Mouse (Mus musculus) stomach, embryonic 14.5 days (tissue): Measurements from ENCODE around the gene Hoxc11. TPM values are rescaled to one million over a fixed set of nuclear protein-coding genes. Genes with fewer than 3 reads are reported as not detected.

Source experiments
- ATAC-seq: fragments of 200-750 bp; cut with Nextera tagmentation; 2 replicates; pipeline ENCODE4 v1.8.0; 2017; ENCODE audit warnings: low read depth, moderate TSS enrichment; ENCODE audit not compliant: insufficient number of reproducible peaks, insufficient read depth, low FRiP score
- H3K27ac ChIP-seq: fragments of 300-500 bp; sonication (generic); 2 replicates; pipeline ENCODE4 v1.5.1; 2014; ENCODE audit warnings: mild to moderate bottlenecking, low read length, moderate library complexity, mixed read lengths
- H3K27me3 ChIP-seq: fragments of 300-500 bp; sonication (generic); 2 replicates; pipeline ENCODE4 v1.6.1; 2014; ENCODE audit warnings: low read length, control low read depth, mixed read lengths; ENCODE audit not compliant: control insufficient read depth, insufficient read depth
- H3K36me3 ChIP-seq: fragments of 300-500 bp; sonication (generic); 2 replicates; pipeline ENCODE4 v1.6.1; 2014; ENCODE audit warnings: mild to moderate bottlenecking, control low read depth, low read length, moderate library complexity, mixed read lengths; ENCODE audit not compliant: control insufficient read depth, insufficient read depth
- H3K4me1 ChIP-seq: fragments of 300-500 bp; sonication (generic); 2 replicates; pipeline ENCODE4 v1.6.1; 2014; ENCODE audit warnings: low read length, control low read depth, mixed read lengths; ENCODE audit not compliant: control insufficient read depth, insufficient read depth
- H3K4me2 ChIP-seq: fragments of 300-500 bp; sonication (generic); replicated peaks from 2 replicates; pipeline ENCODE4 v1.6.1; 2014; ENCODE audit warnings: low read depth, low read length, control low read depth
- H3K4me3 ChIP-seq: fragments of 300-500 bp; sonication (generic); 2 replicates; pipeline ENCODE4 v1.5.1; 2014; ENCODE audit warnings: low read depth, low read length, control low read depth
- H3K9ac ChIP-seq: fragments of 300-500 bp; sonication (generic); replicated peaks from 2 replicates; pipeline ENCODE4 v1.6.1; 2014; ENCODE audit warnings: low read depth, mild to moderate bottlenecking, control low read depth, low read length, moderate library complexity, mixed read lengths
- H3K9me3 ChIP-seq: fragments of 300-500 bp; sonication (generic); 2 replicates; pipeline ENCODE4 v1.6.1; 2016; ENCODE audit warnings: low read depth, low read length, control low read depth; ENCODE audit not compliant: control insufficient read depth
- WGBS: fragments of 180-500 bp; shearing (Covaris S2); extraction: QIAGEN DNeasy Blood & Tissue Kit; methylation state at CpG from one replicate; pipeline ENCODE4 v1.1.7; 2014; 5-methylcytosine and 5-hydroxymethylcytosine counted together
- polyA plus RNA-seq: library from polyadenylated mRNA; unstranded; fragments of >200 nt; fragmentation: Nextera tagmentation; extraction: Ambion mirVana; gene quantifications from 2 replicates; pipeline ENCODE4 v1.2.1, GENCODE M21; 2014

The Hoxc11 gene
- polyA plus RNA-seq, 1 experiment from 2014 or later: not detected

DNA sequence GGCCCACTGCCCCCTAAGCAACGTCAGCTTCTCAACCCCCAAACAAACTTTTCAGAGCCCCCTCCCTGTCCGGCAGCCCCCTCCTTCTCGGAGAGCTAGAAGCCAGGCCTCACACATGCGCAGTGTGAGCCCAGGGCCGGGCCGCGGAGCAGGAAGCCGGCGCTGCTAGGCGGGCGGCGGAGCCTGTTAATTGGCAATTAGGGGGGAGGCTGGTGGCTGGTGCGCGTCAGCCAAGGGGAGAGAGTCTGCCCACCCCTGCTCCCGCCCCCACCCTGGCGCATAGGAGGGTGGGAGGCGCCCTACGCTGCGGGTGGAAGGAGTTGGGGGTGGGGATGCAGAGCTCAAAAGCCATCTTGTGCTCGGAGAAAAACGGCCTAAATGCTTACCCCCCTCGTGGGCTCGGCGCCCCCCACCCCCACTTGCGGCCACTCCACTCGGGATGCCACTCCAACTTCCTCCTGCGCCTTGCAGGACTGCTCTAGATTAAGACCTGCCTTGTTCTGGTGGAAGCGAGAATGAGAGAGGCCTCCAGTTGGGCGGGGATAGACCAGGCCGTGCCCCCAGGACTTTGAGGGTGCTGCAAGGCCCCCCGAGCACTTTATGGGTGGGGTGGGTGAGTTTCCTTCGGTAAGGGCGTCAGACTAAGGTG is 45.1 kb downstream of the Hoxc11 start:
- Histone ChIP-seq H3K36me3 (no peaks in the 10 kb centered on the region), H3K9ac (no peak overlapping the region; the same call in 1 of the 2 replicates), H3K4me1 (peaks cover 8% of the 10 kb centered on the region; the same call in 1 of the 2 replicates), H3K4me3 (peak overlapping the region; percentile 42), H3K27ac (no peak overlapping the region), H3K4me2 (peak overlapping the region; percentile 76), H3K9me3 (no peaks in the 10 kb centered on the region), H3K27me3 (peaks cover 94% of the 10 kb centered on the region)
- ATAC-seq: peak; percentile 60; the same call in 1 of the 2 replicates
- WGBS: 1% methylated on average over 32 of the region's 33 CpGs

DNA sequence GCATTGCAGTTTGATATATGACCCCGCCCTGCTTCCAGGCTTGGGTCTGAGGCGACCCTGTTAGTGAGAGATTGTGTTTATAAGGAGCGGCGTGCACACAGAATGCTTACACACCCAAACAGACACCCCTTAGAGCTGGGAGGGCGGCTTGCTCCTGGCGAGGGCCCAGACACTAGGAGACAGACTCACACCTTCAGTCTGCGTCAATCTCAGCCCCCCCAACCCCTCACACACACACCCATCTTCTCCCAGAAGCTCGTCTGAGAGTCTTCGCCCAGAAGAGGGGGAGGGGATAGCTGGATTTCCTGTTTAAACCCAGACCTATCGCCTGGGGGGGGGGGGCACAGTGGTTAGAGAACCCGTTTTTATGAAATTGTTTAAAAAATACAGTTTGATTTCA is 45.7 kb downstream of the Hoxc11 start:
- Histone ChIP-seq H3K4me2 (peak overlapping the region; percentile 76; the same call in 1 of the 2 replicates), H3K9me3 (no peaks in the 10 kb centered on the region), H3K4me1 (peaks cover 8% of the 10 kb centered on the region; the same call in 1 of the 2 replicates), H3K27ac (no peak overlapping the region), H3K36me3 (no peaks in the 10 kb centered on the region), H3K27me3 (peaks cover 92% of the 10 kb centered on the region), H3K4me3 (peak overlapping the region; percentile 42; the same call in 1 of the 2 replicates), H3K9ac (no peak overlapping the region)
- ATAC-seq: 0 out of 2 replicates have a peak, but pooled peaks have one; percentile 26
- 6% methylated on average over 11 of the region's 11 CpGs for WGBS

DNA sequence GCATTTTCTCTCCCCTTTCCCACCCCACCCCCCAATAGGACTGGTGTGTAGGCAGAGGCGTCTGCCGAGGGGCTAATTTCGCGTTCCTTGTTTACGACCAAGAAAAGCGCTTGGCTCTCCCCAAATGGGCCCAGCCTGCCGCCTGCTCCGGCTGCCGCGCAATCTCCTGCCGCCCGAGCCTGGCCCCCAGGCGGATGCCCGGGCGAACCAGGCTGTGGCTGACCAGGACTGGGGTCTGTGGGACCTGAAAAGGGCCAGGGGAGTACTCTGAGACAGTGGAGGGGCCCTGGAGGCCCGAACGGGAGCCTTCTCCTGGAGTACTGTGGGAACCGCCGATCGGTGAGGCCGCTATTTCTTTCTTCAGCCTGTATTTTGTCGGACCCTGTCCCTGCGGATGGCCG is 46.3 kb downstream of the Hoxc11 start:
- Histone ChIP-seq H3K27ac (no peak overlapping the region), H3K4me2 (peak overlapping the region; percentile 20; the same call in 1 of the 2 replicates), H3K9me3 (no peaks in the 10 kb centered on the region), H3K27me3 (peaks cover 87% of the 10 kb centered on the region), H3K4me3 (no peak overlapping the region), H3K9ac (no peak overlapping the region), H3K36me3 (no peaks in the 10 kb centered on the region), H3K4me1 (peaks cover 8% of the 10 kb centered on the region; the same call in 1 of the 2 replicates)
- WGBS: 7% methylated on average over 24 of the region's 24 CpGs
- ATAC-seq: no peak

DNA sequence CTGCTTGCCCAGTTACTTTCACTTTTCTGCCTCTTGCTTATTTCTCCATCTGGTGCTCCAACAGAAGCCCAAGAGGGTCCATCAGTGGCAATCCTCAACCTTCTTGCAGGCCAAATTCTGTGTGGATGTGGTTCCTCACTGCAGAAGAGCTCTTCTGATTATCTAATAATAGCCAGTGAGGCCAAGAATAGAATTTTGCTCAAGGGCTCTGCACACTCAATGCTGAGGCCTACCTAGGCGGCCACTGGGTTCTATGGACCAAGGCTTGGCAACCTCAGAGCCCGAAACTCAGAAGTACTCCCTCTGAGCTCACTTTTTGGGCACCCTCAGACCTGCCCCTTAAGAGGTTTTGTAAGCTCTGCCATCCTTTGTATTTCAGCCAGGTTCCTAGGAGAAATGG is 47.1 kb downstream of the Hoxc11 start:
- no peaks in the 10 kb centered on the region for H3K36me3 ChIP-seq
- no peak for ATAC-seq
- 57% methylated on average over 2 of the region's 2 CpGs for WGBS
- H3K27me3 ChIP-seq: peaks cover 89% of the 10 kb centered on the region
- no peak overlapping the region for H3K9ac ChIP-seq
- H3K27ac ChIP-seq: no peak overlapping the region
- H3K4me2 ChIP-seq: no peak overlapping the region
- H3K4me1 ChIP-seq: peaks cover 8% of the 10 kb centered on the region; the same call in 1 of the 2 replicates
- no peaks in the 10 kb centered on the region for H3K9me3 ChIP-seq
- no peak overlapping the region for H3K4me3 ChIP-seq

DNA sequence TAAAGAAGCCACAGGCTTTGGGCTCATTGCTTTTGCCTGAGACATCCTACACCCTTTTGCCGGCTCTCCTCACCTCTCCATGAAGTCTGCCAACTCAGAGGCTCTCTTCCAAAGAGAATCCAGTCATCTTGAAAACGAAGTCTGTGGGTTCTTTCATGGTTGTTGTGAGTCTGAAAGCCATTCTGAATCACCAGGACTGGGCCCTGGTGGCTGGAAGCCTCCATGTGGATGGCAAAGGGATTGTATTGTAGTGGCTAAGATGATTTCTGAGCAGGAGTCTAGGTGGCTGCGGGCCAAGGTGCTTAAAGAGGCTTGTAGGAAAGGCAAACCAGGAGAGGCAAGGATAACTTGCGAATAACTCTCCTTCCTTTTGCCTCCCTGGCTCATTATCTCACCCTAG is 47.9 kb downstream of the Hoxc11 start:
- H3K9ac ChIP-seq: no peak overlapping the region
- no peak overlapping the region for H3K4me2 ChIP-seq
- peaks cover 89% of the 10 kb centered on the region for H3K27me3 ChIP-seq
- 37% methylated on average over 4 of the region's 4 CpGs for WGBS
- H3K9me3 ChIP-seq: no peaks in the 10 kb centered on the region
- no peak for ATAC-seq
- no peak overlapping the region for H3K4me3 ChIP-seq
- peaks cover 8% of the 10 kb centered on the region; the same call in 1 of the 2 replicates for H3K4me1 ChIP-seq
- H3K27ac ChIP-seq: no peak overlapping the region
- no peaks in the 10 kb centered on the region for H3K36me3 ChIP-seq

DNA sequence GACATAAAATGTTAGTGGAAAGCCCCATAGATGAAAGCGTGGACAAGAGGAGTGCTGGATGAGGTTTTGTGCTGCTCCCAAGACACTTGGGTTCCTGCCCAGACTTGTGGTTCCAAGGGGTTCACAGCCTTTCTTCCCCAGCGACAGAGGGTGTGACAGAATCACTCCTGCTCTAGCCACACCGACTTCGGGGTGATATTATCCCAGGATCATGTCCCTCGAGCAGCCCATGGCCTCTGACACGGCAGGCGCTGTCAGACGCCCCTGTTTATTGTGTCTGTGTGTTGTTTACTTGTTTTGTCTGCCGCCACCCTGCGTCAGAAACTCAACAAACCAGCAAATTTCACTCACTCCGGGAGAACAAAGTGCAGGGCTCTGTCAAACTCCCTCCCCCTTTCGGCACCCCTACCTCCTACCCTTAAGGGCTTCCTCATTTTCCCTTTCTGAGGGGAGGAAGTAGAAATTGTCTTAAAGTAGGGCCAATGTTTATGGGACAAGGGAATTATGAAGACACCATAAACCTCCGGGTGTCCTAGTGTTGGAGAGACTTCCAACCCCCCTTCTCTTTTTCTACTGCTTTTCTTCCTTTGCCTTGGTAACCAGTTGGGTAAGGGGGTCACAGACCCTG is 48.7 kb downstream of the Hoxc11 start:
- Histone ChIP-seq H3K27me3 (peaks cover 85% of the 10 kb centered on the region), H3K4me1 (peaks cover 8% of the 10 kb centered on the region; the same call in 1 of the 2 replicates), H3K27ac (0 out of 2 replicates have a peak overlapping the region, but pooled peaks have one; percentile 10), H3K36me3 (no peaks in the 10 kb centered on the region), H3K9me3 (no peaks in the 10 kb centered on the region), H3K4me2 (no peak overlapping the region), H3K9ac (no peak overlapping the region), H3K4me3 (no peak overlapping the region)
- WGBS: 15% methylated on average over 13 of the region's 13 CpGs
- ATAC-seq: no peak

DNA sequence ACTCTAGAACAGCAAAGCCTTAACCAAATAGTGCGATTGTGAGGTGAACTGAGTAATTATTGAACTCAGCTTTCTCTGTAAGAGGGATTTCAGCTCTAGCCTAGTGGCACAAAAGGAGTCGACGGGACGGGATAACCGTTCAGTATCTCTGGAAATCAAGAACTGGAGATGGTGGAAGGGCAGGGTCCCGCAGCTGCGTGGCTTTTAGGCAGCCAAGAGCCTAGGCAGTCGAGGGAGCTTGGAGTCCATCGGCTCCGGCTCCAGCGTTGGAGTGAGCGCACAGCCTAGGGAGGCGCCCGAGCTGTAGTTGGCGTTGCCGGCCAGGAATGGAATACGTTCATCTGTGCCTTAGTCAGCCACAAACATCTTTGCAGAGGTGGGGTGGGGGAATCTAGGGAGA is 51.1 kb downstream of the Hoxc11 start:
- peak; percentile 51; the same call in 1 of the 2 replicates for ATAC-seq
- no peaks in the 10 kb centered on the region for H3K36me3 ChIP-seq
- no peak overlapping the region for H3K4me3 ChIP-seq
- H3K4me2 ChIP-seq: no peak overlapping the region
- no peaks in the 10 kb centered on the region for H3K9me3 ChIP-seq
- no peaks in the 10 kb centered on the region; the same call in 1 of the 2 replicates for H3K4me1 ChIP-seq
- no peak overlapping the region for H3K9ac ChIP-seq
- peak overlapping the region; percentile 74; the same call in 1 of the 2 replicates for H3K27ac ChIP-seq
- WGBS: 7% methylated on average over 17 of the region's 17 CpGs
- peaks cover 78% of the 10 kb centered on the region for H3K27me3 ChIP-seq

DNA sequence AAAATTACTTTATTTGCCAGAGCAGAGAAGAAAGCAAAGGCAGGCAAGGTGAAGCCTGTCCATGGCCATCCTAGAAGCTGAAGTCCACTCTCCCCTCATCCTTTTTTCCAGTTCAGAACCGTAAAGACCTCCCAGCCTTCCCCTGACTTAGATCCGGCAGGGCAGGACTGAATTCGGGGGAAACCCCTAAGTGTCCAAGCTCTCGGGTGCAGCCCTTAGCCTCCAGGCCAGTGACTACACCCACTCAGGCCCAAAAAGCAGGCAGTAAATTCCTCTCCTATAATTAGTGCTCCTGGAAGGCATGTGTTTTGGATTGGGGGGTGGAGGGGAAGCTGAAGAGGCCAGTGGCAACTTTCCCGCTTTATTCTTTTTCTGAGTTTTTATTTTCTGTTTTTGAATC is 51.6 kb downstream of the Hoxc11 start:
- H3K4me1 ChIP-seq: no peaks in the 10 kb centered on the region
- ATAC-seq: no peak
- peak overlapping the region; percentile 10; the same call in 1 of the 2 replicates for H3K4me2 ChIP-seq
- WGBS: 23% methylated on average over 5 of the region's 5 CpGs
- no peak overlapping the region for H3K9ac ChIP-seq
- no peaks in the 10 kb centered on the region for H3K9me3 ChIP-seq
- no peaks in the 10 kb centered on the region for H3K36me3 ChIP-seq
- H3K4me3 ChIP-seq: no peak overlapping the region
- H3K27ac ChIP-seq: peak overlapping the region; percentile 74; the same call in 1 of the 2 replicates
- peaks cover 73% of the 10 kb centered on the region for H3K27me3 ChIP-seq
